Mouse (Mus musculus) lung, postnatal 4 days (tissue): ENCODE measurements around the gene Uprt.

Experiments used
- DNase-seq, 2 experiments: peaks; one replicate each; pipeline ENCODE4 v3.0.0; 2021

Uprt gene

DNA sequence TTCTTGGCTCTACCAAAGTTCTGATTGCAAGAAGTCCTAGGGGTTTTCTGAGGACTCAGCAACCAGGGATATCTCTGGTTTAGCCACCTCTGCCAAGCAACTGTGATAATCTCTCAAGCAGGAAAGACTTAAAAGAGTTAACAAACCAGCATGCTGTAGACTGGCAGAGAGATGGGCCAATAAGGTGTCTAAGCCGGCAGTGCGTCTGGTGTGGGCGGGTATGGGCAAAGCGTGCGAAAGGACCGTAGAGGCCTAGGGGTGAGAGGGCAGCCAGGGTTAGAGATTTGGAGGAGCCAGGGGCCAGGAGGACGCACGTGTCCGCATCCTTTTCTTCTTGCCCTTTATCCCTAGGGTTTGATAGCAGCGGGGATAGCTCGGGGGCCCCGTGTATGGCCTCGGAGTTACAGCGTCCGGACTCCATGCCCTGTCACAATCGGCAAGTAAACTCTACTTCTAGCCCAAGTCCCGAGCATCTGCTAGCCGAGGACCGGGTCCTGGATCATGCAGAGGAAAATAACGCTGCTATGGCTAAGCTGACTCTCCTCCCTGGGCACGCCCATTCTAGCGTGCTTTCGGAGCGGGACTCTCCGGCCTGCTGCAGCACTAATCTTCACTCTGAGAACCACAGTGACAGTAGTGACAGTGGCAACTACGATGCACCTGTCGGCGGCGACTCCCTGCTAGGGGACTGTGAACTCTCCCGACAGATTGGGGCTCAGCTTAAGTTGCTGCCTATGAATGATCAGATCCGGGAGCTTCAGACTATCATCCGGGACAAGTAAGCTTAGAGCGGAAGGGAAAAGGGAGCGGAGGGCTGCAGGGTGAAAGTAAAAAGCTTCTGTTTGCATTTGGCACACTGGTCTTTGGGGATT lies at the start of gene Uprt:
Gene Uprt (plus strand): TSS at position 247 of the 872 bp plus-strand sequence.
- peak; percentile 85 for DNase-seq

- DNase-seq: no peak
Measured at GRCm38 (mm10) chrX:104433456-104433855, 49.2 kb upstream of the Uprt start.

- no peak for DNase-seq
Measured at GRCm38 (mm10) chrX:104452433-104452832, 30.2 kb upstream of the Uprt start.

- peak; percentile 14 to 21 for DNase-seq
Measured at GRCm38 (mm10) chrX:104461755-104462154, 20.9 kb upstream of the Uprt start.

GRCm38 (mm10) chrX:104464376-104464775 lies 18.2 kb upstream of the Uprt start:
- no peak for DNase-seq

DNA sequence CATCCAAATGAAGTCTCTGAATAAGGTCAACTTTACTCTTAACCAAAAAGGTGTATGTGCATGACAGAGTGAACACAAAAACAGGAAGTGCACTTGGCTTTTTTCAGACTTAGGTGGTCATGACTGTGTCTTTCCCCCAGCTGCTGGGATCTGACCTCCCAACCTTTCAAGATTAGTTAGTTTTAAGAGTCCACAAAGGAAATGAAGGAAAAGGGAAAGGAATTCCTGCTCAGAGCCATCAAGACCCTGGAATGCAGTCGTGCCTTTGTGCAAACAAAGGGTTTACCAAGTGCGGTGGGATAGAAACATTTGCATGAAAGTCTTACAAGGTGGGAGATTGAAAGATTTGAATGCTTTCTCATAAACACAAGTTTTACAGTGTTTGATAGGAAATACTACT lies 4.6 kb upstream of the Uprt start:
- no peak for DNase-seq

DNA sequence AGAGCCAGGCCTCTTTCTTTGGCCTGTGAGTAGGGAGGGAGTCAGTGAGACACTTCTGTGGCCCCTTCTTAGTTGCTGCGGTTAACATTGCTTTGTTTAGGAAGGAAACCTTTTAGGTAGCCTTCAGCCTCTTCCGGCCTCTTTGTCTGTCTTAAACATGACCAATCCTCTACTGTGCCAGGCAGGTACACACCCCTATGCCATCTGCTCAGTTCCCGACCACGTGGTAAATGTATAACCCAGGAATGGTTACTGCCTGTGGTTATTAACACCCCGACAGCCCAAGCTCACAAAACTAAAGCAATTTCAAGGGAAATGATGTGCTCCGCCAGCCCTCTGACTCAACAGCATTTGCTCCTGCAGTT lies 808 bp downstream of the Uprt start:
- peak in 1 of 2 experiments; percentile 5 for DNase-seq

- DNase-seq: no peak
Measured at GRCm38 (mm10) chrX:104485596-104485995, 3.0 kb downstream of the Uprt start.

DNA sequence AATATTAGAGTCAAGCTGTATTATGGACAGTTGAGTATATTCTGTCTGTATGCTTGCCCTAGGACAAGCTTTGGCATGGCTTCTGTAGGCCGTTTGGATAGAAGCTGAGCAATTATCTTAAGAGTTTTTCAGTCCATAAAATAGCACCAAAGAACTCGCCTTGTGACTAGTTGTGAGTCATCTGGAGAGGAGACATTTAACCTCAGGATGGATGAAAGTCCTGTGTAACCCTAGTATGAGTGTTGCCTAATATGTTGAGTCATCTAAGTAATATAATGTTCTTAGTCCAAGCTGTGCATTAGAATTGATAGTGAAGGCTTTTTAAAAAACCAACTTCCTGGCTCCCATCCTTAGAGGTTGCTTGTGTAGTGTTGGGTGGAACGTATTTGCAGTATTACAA lies 5.4 kb downstream of the Uprt start:
- no peak for DNase-seq

DNA sequence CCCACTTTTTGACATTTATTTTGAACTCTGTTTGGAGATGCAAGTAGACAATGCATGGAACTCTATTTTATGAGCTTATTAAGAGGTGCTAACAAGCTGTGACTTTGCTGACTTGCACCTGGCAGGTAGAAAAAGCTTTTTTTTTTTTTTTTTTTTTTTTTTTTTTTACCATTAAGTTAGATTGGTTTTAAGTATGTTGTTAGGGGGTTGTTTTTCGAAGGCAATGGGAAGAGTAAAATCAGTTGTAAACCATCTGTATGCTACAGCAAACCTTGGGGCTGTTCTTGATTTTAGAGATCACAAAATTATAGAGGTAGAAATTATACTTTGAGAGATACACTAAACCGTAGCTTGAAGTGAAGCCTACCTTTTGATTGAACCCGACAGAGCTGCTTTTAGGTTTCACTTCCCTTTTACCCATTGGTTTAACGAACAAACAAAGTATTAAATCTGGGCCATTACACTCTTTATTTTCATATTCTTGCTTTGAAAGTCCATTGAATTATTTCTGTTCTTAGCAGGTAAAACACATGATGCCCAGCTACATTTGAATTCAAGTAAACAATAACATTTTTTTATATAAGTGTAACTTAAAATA lies 6.4 kb downstream of the Uprt start:
- DNase-seq: no peak

DNA sequence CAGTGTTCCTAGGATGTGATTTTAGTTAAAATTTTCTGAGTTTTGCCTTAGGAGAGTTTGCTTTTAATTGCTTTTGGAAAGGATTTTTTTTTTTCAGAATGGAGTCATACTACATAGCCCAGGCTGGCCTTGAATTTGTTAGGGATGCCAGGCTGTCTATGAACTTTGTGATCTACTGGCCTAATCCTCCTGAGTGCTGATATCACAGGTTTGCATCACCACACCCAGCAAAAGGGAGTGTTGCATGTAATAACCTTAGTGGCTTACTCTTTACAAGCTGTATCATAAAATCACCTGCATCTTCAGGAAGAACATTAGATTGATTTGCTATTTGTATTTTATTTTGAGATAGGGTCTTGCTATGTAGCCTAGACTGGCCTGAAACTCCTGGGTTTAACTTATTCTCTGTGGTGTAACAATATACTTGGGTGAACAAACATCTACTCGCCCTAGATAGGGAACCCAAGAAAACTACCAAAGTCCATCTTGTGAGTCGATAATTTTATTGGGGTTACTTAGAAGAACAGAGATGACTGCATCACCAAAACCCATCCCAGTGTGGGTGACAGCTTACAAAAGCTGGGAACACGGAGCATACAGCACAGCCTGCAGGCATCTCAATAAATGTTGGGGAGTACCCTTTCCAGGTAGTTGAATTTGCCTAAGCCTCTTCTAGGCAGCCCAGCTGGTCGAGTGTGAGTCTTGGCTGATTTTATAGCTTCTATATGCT lies 7.2 kb downstream of the Uprt start:
- no peak for DNase-seq

DNA sequence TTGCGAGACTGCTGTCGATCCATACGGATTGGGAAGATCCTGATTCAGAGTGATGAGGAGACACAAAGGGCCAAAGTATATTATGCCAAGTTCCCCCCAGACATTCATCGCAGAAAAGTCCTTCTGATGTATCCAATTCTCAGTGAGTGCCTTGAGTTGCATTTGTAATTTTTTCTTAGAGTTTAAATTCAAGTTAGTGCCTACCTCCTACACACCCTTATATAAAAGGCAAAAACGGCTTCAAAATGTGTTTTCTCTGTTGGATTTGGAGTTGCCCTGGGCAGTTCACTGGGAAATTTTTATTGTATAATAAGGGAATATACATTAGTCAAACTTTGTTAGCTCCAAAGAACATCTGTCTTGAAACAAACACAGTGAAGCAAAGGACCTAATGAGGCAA lies 19.1 kb downstream of the Uprt start:
- DNase-seq: no peak

- DNase-seq: no peak
Measured at GRCm38 (mm10) chrX:104542635-104543034, 60.0 kb downstream of the Uprt start.

DNA sequence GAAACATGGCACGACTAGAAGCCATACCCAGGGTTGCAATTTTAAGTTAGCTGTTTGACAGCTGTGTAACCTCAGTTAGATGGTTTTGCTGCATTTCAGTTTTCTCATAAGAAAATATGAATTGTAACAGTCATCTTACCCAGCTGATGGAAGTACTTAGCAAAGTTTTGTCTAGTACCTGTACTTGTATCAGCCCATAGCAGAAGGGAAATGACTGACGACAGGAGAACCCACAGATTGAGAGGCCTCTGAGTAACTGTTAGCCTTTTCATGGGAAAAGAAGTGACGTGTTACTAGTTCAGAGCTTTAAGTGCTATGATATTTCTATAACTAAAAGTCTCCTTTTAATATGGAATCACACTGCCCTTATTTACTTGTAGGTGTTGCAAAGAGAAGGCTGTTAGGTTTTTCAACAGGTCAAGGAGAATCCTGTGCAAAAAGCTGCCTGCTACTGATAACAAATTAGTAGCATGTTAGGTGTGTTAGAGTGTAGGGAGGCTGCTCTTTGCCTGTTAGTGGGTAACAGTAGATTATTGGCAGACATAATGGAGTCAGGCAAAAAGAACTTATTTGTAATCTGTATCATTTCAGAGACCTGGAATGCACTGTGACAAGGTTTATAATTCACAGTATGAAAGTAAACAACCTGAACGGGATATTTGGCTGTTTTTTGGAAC lies 61.4 kb downstream of the Uprt start:
- DNase-seq: no peak

GRCm38 (mm10) chrX:104545283-104545682 lies 62.7 kb downstream of the Uprt start:
- DNase-seq: no peak
